Mouse (Mus musculus): ENCODE measurements at regions not wholly inside any gene's neighbourhood (a gene's known extent, or its start where the extent isn't known, plus 50 kb on each side); places are given as distances from the start of the nearest gene placed in this dataset.

DNA sequence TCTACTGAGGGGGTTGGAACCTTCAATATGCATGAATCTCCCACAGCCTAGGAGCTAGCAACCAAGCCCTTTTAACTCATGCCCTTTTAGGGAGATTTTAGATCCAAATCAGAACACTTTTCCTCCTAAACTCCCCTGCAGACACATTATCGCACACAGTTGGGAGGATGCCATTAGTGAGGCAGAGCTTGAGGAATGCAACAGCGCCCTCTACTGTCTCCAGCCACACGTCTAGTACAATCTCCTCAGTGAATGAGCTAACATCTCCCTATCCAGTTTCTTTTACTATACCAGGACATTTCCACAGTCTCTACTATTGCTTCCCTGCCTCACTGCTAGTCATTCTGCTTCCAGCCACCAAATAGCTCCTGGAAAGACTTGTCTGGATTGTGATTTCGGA is 59.3 kb downstream of the 1700080O16Rik start:
- peak; percentile 78 for DNase-seq

GRCm38 (mm10) chrX:51911566-51911965 is 61.0 kb downstream of the 1700080O16Rik start:
- DNase-seq: no peak

- no peak for DNase-seq
Measured at GRCm38 (mm10) chrX:51910576-51910975, 62.0 kb downstream of the 1700080O16Rik start.

- no peak for DNase-seq
Measured at GRCm38 (mm10) chrX:51898445-51898844, 74.1 kb downstream of the 1700080O16Rik start.

DNA sequence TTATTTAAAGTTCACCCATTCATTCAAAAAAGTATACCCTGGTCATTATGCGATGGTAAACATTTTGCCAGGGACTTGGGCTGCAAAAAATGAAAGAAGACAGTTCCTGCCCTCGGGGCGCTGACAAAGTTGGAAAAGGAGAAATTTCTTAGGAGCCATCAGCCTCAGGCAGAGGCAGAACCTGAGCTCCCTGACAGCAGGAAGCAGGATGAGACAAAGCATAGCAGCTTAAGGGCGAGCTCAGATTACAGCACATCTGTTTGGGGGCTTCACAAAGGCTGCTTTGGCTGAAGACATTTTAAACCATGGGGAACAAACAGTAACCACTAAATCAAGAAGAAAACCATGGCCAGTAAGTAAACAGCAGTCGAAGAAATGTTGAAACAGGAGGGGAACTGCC is 75.5 kb downstream of the 1700080O16Rik start:
- DNase-seq: peak; percentile 7

DNA sequence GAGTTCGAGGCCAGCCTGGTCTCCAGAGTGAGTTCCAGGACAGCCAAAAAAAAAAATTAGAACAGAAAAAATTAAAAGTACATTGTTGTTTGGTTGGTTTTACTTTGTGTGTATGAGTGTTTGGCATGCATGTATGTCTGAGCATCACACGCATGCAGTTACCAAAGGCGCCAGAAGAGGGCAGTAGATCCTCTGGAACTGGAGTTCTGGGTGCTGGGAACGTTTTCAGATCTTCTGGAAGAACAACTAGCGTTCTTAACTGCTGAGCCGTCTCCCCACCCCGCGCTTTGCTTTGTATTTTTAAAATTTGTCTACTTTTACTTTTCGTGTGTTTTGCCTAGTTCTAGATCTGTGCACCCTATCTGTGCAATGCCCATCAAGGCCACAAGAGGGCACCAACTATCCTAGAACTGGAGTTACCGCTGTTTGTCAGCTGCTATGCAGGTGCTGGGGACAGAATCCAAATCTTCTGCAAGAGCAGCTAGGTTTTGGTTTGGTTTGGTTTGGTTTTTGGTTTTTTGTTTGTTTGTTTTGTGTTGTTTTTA is 76.9 kb downstream of the 1700080O16Rik start:
- DNase-seq: no peak

DNA sequence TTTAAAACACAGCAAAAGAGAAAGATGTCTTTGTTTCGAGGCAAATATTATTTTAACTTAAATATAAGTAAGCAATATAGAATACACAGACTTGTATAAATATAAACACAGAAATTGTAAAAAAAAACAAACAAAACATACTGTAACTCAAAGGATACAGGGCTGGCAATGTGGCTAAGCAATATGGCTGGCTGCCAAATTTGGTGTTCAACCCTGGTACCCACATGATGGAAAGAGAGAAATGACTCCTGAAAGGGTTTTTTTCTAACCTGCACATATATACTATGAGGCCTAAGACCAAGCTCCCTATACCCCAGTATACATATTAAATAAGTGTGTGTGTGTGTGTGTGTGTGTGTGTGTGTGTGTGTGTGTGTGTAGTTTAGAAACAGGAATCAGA is 79.9 kb downstream of the 1700080O16Rik start:
- no peak for DNase-seq

DNA sequence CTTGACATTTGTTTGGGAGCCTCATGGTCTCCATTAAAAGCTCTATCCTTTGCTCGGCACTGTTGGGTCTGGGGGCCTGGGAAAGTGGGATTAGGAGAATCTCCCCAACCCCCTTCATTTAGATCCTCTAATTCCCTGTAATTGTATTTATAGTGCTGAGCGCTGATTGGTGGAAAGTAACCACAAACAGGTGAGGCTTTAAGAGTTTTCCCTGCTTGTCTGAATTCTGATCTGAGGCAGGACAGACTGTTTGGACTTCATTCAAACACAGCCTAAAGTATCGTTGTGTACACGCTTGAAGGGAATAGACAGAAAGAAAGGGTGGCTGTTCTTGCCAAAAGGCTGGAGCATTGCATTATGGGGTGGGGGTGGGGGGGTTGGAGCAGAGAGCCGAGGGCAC is 85.1 kb upstream of the Usp26 start:
- no peak for DNase-seq

Measured in retina, postnatal 1 day (tissue).